Mouse (Mus musculus) myocyte (in vitro differentiated cells): ENCODE measurements around the gene Snw1. TPM values are rescaled to one million over a fixed set of nuclear protein-coding genes. Genes with fewer than 3 reads are reported as not detected.

ENCODE experiments used
- H3K27me3 ChIP-seq: one replicate; pipeline ENCODE4 v1.6.1; 2011; ENCODE audit not compliant: control insufficient read depth, insufficient read depth, insufficient read length
- H3K36me3 ChIP-seq: one replicate; pipeline ENCODE4 v1.6.1; 2011; ENCODE audit not compliant: control insufficient read depth, insufficient read depth
- H3K4me2 ChIP-seq: one replicate; pipeline ENCODE4 v1.6.1; 2011; ENCODE audit warnings: low read depth, control low read depth
- H3K4me3 ChIP-seq: one replicate; pipeline ENCODE4 v1.5.1; 2011; ENCODE audit warnings: mild to moderate bottlenecking, control low read depth, moderate library complexity
- H3K79me2 ChIP-seq: one replicate; pipeline ENCODE4 v1.6.1; 2011; ENCODE audit not compliant: control insufficient read depth, insufficient read depth
- H3ac ChIP-seq: one replicate; pipeline ENCODE4 v1.6.1; 2011; ENCODE audit not compliant: control insufficient read depth, insufficient read length
- CEBPB ChIP-seq: IDR thresholded peaks from 2 replicates; pipeline ENCODE4 v1.6.1; 2011; ENCODE audit warnings: mild to moderate bottlenecking, moderate library complexity; ENCODE audit not compliant: poor library complexity, insufficient read depth, severe bottlenecking
- E2F4 ChIP-seq: IDR thresholded peaks from one replicate; pipeline ENCODE4 v1.6.1; 2011; ENCODE audit warnings: mild to moderate bottlenecking, control low read depth, moderate library complexity; ENCODE audit not compliant: insufficient read depth
- MAX ChIP-seq: IDR thresholded peaks from one replicate; pipeline ENCODE4 v1.6.1; 2011; ENCODE audit warnings: low read depth, mild to moderate bottlenecking, control low read depth
- MYOD1 ChIP-seq, 3 experiments: IDR thresholded peaks; one replicate each; pipeline ENCODE4 v1.6.1; 2011; ENCODE audit warnings: control low read depth in 2 of 3, low read depth in 2 of 3, mild to moderate bottlenecking in 2 of 3, moderate library complexity in 1 of 3; ENCODE audit not compliant: insufficient read length in 2 of 3, control insufficient read depth in 1 of 3
- MYOG ChIP-seq, 3 experiments: IDR thresholded peaks; one replicate each; pipeline ENCODE4 v1.6.1; 2011; ENCODE audit warnings: control low read depth in 2 of 3, low read depth in 2 of 3, mild to moderate bottlenecking in 2 of 3; ENCODE audit not compliant: insufficient read length in 2 of 3, control insufficient read depth in 1 of 3, insufficient read depth in 1 of 3
- POLR2A ChIP-seq: IDR thresholded peaks from one replicate; pipeline ENCODE4 v1.6.1; 2011; ENCODE audit warnings: low read depth, mild to moderate bottlenecking, control low read depth, moderate library complexity; ENCODE audit not compliant: insufficient read length
- POLR2AphosphoS2 ChIP-seq: IDR thresholded peaks from one replicate; pipeline ENCODE4 v1.6.1; 2011; ENCODE audit warnings: low read depth, control low read depth; ENCODE audit not compliant: insufficient read length
- REST ChIP-seq: IDR thresholded peaks from one replicate; pipeline ENCODE4 v1.6.1; 2011; ENCODE audit warnings: mild to moderate bottlenecking, control low read depth, moderate library complexity; ENCODE audit not compliant: insufficient read depth, insufficient read length
- SRF ChIP-seq: IDR thresholded peaks from one replicate; pipeline ENCODE4 v1.6.1; 2011; ENCODE audit warnings: low read depth; ENCODE audit not compliant: control insufficient read depth, insufficient read length
- TCF12 ChIP-seq: IDR thresholded peaks from one replicate; pipeline ENCODE4 v1.6.1; 2011; ENCODE audit warnings: mild to moderate bottlenecking, control low read depth; ENCODE audit not compliant: poor library complexity, insufficient read depth, severe bottlenecking
- TCF3 ChIP-seq: IDR thresholded peaks from one replicate; pipeline ENCODE4 v1.6.1; 2011; ENCODE audit warnings: low read depth, control low read depth; ENCODE audit not compliant: insufficient read length
- USF1 ChIP-seq: IDR thresholded peaks from one replicate; pipeline ENCODE4 v1.6.1; 2011; ENCODE audit warnings: low read depth, mild to moderate bottlenecking, control low read depth, moderate library complexity
- polyA plus RNA-seq: library from polyadenylated mRNA; unstranded; fragments of >200 nt; fragmentation: generic; extraction: Trizol; gene quantifications from one replicate; pipeline ENCODE4 v1.2.1, GENCODE M21; 2012; ENCODE audit warnings: missing spikeins

Snw1 gene
- polyA plus RNA-seq, 1 experiment, result 48.2 TPM

GRCm38 (mm10) chr12:87424516-87424915 is 47.6 kb downstream of the Snw1 start:
- H3K4me2 ChIP-seq, result no peak overlapping the region
- H3K36me3 ChIP-seq, result peaks cover 30% of the 10 kb centered on the region
- H3K27me3 ChIP-seq, result no peaks in the 10 kb centered on the region
- no peak overlapping the region for H3ac ChIP-seq
- TF ChIP-seq SRF (no peak), MAX (no peak), USF1 (no peak), TCF12 (no peak), REST (no peak), CEBPB (no peak), MYOG (IDR thresholded peaks at IDR 0.05; ENCODE audit: control insufficient read depth in 1 of 3, insufficient read depth in 1 of 3, insufficient read length in 2 of 3, low read depth in 2 of 3) (no peak), MYOD1 (IDR thresholded peaks at IDR 0.05; ENCODE audit: control insufficient read depth in 1 of 3, insufficient read length in 2 of 3, low read depth in 2 of 3) (no peak), TCF3 (no peak), POLR2AphosphoS2 (no peak), POLR2A (no peak), E2F4 (no peak)
- H3K79me2 ChIP-seq, result no peaks in the 10 kb centered on the region
- H3K4me3 ChIP-seq, result no peak overlapping the region

DNA sequence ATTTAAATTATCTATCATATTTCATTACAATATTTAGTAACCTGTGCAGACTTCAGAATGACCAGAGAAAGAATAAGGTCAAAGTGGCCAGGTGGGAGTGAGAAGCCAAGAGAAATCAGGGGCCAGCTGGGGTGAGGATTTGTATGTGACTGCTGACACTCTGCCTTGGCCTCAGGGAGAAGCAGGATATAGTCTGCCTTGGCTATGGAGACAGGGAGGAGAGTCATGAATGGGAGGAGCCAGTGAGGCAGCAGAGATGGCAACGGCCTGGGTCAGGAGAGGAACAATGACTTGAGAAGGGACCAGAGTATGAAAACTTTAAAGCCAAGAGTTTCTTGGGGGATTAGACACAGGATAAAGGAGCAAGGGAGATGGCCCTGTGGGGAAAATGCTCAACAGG is 48.4 kb downstream of the Snw1 start:
- H3ac ChIP-seq, result no peak overlapping the region
- TF ChIP-seq CEBPB (no peak), POLR2A (no peak), E2F4 (no peak), POLR2AphosphoS2 (peak; percentile 69), TCF12 (no peak)
- peaks cover 26% of the 10 kb centered on the region for H3K36me3 ChIP-seq

DNA sequence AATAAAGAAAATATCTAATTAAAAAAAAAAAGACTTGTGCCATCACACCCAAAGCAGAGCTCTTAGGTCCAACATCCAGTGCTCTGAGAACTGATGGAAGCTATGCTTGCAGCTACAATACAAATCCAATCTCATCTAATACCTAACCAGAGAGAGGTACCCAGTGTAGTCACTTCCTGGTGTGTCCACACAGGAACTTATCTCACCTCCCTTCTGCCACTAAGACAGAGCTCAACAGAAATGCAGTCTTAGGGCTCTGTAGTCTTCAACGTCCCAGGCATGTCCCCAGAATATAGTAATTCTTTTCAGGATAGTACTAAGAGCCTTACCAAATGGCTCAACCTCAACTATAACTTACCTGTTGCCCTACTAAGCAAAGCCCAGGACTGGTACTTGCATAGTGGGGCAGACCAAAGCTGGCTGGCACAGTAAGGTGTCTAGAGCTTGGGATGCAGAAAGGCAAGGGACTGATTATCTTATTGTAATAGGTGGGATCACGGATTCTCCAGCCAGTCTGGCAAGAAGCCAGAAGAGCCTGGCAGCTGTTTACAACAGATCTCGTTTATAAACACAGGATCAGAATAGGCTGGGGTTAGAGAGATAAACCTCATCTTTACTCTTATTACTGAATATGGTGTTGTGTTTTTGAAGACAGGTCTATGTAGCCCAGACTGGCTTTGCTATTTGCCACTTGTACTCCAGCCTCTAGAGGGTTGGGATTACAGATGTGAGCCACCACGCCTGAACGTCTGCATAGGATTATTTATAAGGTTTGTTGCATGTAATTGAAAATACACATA is 50.2 kb downstream of the Snw1 start:
- Histone ChIP-seq H3K36me3 (peaks cover 8% of the 10 kb centered on the region), H3K4me3 (no peak overlapping the region), H3ac (no peak overlapping the region), H3K79me2 (no peaks in the 10 kb centered on the region), H3K4me2 (no peak overlapping the region), H3K27me3 (no peaks in the 10 kb centered on the region)
- no peak for TF ChIP-seq E2F4
- no peak for TF ChIP-seq REST
- no peak for TF ChIP-seq CEBPB
- no peak for TF ChIP-seq USF1
- TF ChIP-seq POLR2A, result no peak
- no peak for TF ChIP-seq TCF12
- TF ChIP-seq MAX, result no peak
- TF ChIP-seq MYOG (IDR thresholded peaks at IDR 0.05; ENCODE audit: control insufficient read depth in 1 of 3, insufficient read depth in 1 of 3, insufficient read length in 2 of 3, low read depth in 2 of 3), result no peak

More for the DNA sequence above, 48.4 kb downstream of the Snw1 start:
- Histone ChIP-seq H3K79me2 (no peaks in the 10 kb centered on the region), H3K27me3 (no peaks in the 10 kb centered on the region), H3K4me2 (no peak overlapping the region), H3K4me3 (no peak overlapping the region)

- H3ac ChIP-seq, result no peak overlapping the region
- peaks cover 5% of the 10 kb centered on the region for H3K36me3 ChIP-seq
- no peak overlapping the region for H3K4me3 ChIP-seq
- no peaks in the 10 kb centered on the region for H3K79me2 ChIP-seq
- TF ChIP-seq E2F4, result no peak
- no peak for TF ChIP-seq SRF
- TF ChIP-seq MYOG (IDR thresholded peaks at IDR 0.05; ENCODE audit: control insufficient read depth in 1 of 3, insufficient read depth in 1 of 3, insufficient read length in 2 of 3, low read depth in 2 of 3), result no peak
- no peak for TF ChIP-seq TCF12
- no peak for TF ChIP-seq TCF3
- no peak for TF ChIP-seq REST
- no peak for TF ChIP-seq MAX
- no peak for TF ChIP-seq MYOD1 (IDR thresholded peaks at IDR 0.05; ENCODE audit: control insufficient read depth in 1 of 3, insufficient read length in 2 of 3, low read depth in 2 of 3)
- TF ChIP-seq POLR2A, result no peak
- TF ChIP-seq USF1, result no peak
- no peak for TF ChIP-seq POLR2AphosphoS2
- no peak for TF ChIP-seq CEBPB
- no peak overlapping the region for H3K4me2 ChIP-seq
- no peaks in the 10 kb centered on the region for H3K27me3 ChIP-seq
Observed at GRCm38 (mm10) chr12:87419974-87420485, 52.0 kb downstream of the Snw1 start.

DNA sequence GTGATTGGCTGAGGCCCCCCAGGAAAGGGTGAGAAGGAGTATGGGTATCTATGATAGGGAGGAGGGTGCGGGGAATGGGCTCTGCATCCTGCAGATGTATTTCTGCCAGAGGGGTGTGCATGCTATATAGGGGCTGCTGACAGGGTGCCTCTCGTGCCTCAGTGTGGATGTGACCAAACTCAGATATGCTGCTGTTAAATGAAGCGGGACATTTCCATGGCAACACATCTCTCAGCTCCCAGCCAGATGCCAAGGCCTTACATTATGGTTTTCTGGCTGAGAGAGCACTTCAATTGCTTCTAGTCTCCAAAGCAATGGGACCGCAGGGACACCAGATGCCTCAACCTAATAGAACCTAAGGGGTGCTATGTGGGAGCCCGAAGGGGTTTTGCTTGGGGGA is 53.2 kb downstream of the Snw1 start:
- H3K79me2 ChIP-seq, result no peaks in the 10 kb centered on the region
- no peaks in the 10 kb centered on the region for H3K27me3 ChIP-seq
- H3ac ChIP-seq, result no peak overlapping the region
- no peak overlapping the region for H3K4me2 ChIP-seq
- H3K4me3 ChIP-seq, result no peak overlapping the region
- no peaks in the 10 kb centered on the region for H3K36me3 ChIP-seq
- TF ChIP-seq POLR2A (no peak), MYOD1 (IDR thresholded peaks at IDR 0.05; ENCODE audit: control insufficient read depth in 1 of 3, insufficient read length in 2 of 3, low read depth in 2 of 3) (no peak), POLR2AphosphoS2 (no peak), TCF3 (no peak), CEBPB (no peak), E2F4 (no peak), MAX (no peak), TCF12 (no peak), USF1 (no peak), REST (no peak), SRF (no peak)
